Mouse (Mus musculus) R1 (cell line): Measurements from ENCODE around the gene Rapgef1.

Experiments used
- DNase-seq: peaks from one replicate; pipeline ENCODE4 v3.0.0-alpha.2; 2018; ENCODE audit warnings: low read depth, low spot score

Gene Rapgef1

DNA sequence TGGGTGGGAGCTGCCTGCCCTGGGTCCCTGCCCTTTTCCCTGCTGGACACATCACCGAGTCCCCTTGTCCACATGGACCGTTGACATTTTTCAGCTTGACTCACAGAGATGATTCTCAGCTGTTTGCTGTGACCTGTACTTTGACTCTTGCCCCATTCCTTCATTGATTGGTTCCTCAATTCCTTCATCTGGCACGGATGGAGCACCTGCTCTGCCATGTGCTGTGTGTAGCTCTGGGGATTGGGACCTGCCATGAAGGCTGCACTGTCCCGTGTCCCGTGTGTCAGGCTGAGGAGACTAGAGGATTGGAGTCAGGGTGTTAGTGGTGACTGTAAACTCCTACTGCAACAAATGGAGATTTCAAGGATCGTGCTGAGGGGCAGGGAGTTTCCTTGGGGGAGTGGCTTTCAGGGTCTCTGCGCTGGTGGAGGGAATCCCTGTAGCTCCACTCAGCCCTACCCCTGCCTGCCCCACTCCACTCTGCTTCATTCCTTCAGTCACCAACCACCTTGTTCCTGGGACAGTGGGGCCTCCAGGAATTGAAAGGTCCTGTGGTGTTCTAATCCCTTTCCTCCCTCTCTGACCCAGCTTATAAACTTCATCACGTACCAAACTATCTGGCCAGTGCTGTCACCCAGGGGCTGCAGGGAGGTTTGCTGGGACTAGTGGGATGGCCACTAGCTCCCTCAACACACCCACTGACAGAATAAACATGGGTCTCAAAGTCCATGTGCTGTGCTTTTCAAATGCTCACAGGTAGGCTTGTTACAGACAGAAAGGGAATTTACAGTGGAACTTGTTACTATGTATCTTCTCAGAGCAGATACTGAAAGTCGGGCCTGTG lies 3.9 kb downstream of the Rapgef1 start:
- no peak for DNase-seq

DNA sequence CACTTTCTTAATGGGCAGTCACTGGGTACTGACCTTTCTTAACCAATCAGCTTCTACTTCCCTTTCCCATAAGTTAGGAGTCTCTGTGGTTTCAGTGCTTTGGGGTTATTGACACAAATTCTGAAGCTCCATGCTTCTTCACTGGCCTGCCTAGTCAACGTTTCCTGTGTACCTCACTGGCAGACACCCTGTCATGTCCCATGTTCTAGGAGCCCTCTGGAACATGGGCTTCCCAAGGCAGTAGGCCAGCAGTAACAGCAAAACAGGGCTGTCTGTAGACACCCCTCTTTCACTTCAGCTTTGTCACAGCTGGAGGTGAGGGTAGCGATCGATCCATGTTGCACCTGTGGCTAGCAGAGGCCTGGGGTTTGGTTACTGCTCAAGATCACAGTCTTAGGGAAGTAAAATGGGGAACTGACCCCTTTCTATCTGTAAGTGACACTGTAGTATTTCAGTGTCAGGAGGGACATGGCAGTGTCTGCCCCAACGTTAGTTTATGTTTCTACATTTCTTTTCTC lies 4.6 kb downstream of the Rapgef1 start:
- DNase-seq = no peak

DNA sequence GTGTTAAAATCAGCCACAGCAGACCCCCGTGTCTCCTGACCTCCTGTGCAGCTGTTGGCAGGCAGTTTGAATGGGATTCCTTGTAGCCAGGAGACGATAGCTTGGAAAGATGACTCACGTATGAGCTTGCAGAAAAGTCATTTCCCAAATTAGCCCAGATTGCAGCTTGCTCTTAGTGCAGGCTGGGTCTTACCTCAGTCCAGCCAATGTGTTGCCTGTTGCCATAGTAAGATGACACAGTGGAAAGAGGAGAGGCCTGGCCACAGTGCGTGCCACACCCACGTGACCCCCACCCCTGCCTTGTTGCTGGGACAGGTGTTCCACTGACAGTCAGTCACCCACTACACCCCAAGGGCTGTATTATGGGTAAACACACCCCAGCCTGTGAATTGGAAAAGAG lies 5.2 kb downstream of the Rapgef1 start:
- no peak for DNase-seq

DNA sequence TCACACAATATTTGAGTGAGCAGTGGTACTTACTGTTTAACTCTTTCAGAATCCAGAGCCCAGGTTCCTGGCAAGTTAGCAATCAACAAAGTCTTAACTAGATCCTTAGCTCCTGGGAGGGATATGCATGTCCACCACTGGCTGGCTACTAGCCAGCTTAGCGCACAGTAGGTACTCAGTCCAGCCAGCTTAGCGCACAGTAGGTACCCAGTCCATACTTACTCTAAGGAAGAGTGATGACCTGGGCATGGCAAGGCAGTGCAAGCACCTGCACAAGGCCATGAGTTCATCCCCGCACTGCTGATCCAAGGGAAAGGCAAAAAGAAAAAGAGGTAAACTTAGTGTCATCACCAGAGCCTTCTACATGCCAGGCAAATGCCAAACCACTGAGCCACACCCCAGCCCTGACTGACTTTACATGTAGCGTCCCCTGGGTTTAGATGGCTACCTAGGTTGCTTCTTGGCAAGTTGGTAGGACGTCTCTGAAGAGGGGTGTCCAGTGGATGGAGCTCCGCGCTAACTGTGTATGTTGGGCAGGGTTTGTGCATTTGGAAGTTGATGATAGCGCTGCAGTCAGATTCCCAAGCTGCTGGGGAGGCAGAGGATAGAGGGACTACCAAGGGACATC lies 6.2 kb downstream of the Rapgef1 start:
- no peak for DNase-seq

DNA sequence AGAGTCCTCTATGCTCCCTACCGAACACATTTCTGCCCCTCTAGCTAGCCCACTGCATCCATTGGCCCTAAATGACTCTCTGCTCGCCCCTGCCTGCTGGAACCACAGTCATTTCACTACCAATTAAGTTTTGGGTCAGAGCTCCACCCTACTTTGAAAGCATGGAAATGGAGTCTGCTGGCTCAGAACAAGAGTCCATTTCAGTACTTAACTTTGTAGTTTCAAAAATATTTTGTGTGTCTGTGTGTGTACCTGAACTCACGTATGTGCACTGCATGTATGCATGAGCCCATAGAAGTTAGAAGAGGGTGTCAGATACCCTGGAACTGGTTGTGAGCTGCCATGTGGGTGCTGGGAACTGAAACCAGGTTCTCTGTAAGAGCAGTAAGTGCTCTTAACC lies 7.8 kb downstream of the Rapgef1 start:
- DNase-seq = no peak

DNA sequence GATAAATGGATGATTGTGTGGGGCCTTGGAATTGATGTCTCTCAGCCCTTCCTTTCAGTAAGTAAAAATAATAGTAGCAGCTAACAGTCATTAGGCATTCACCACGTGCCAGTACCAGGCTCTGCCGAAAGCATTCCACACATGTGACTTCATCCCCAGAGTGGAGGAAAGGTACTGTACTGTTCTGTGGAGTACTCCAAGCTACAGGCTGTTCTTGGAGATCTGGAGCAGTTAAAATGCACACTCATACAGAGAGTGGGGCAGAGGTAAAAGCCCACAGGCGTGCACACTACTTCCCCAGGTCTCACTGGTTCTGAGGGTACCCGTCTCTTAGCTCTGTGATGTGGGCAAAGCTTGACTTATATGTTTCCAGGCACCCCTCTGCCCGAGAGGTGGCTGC lies 8.7 kb downstream of the Rapgef1 start:
- no peak for DNase-seq

DNA sequence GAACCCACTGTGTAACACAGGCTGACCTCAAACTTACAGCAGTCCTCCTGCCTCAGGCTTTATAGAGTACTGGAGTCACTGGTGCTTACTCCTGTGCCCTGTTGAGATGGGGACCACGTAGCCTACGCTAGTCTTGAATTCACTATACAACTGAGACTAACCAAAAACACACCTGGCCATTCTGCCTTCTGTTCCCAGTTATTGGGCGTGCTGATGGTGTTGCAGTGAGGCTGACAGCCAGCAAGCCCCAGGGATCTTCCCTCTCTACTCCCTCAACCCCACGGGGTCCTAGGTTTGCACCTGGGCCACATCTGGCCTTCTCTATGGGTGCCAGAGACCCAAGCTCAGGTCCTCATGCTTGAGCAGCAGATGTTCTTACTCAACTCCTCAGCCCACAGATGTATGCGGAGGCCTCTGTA lies 9.3 kb downstream of the Rapgef1 start:
- no peak for DNase-seq

DNA sequence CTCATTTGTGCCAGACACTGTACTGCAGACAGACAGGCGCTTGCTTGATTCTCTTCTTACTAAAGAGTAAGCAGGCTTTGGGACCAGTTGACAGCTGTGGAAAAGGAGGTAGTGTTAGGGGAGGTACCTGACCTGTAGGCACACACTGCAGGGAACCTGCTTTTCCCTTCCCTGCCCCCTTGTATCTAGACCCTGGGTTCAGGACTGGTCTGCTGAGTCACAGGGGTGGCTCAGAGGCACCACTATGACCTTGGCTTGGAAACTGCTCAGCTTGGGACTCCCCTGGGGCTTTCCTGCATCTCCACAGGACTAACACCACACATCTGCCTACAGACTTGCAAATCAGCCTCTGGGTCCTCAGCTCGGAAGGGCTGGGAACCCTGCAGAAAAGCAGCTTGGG lies 9.8 kb downstream of the Rapgef1 start:
- peak; percentile 98 for DNase-seq

DNA sequence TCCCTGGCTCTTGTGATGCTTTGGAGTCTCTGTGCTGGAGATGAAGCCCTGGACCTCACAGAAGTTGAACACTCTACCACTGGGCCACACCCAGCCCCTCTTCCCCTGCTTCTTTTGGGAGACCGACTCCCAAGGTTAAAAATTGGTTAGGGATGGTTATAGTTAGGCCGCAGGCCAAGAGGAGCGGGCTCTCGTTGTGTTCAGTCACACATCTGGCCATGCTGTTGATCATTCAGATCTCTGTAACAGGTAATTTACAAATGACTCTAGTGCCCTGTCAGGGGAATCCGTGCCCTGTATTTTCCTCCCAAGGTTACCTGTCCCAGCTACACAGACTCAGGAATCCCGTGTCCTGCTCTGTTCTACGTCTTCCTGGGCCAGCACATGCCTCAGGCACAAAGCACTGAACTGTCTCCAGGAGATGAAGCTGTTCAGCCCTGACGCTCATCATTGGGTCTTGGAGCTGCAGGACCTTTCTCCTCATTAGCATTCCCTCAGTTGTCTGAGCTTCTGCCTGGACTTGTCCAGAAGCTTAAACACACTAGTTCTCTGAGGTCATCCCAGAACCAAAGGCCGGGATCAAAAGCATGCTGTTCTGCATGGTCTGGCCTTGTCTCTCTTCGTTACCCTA lies 10.7 kb downstream of the Rapgef1 start:
- DNase-seq = peak; percentile 67

DNA sequence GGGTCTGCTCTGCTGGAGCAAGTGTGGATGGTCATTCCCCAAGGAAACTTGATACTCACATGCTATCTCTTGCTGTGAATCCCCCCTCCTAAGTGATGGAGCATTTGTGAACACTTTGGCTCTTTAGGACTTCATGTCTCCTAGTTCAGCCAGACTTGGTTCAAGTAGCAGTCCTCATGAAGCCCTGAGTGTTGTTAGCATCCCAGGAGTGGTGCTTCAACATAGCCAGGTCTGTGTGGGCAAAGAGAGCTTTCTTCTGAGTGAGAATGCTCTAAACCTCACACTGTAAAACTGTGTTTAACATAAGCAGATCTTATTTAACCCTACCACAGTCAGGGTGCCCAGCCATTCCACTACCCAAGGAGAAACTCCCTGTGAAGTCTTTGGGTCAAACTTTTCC lies 11.5 kb downstream of the Rapgef1 start:
- DNase-seq = no peak

DNA sequence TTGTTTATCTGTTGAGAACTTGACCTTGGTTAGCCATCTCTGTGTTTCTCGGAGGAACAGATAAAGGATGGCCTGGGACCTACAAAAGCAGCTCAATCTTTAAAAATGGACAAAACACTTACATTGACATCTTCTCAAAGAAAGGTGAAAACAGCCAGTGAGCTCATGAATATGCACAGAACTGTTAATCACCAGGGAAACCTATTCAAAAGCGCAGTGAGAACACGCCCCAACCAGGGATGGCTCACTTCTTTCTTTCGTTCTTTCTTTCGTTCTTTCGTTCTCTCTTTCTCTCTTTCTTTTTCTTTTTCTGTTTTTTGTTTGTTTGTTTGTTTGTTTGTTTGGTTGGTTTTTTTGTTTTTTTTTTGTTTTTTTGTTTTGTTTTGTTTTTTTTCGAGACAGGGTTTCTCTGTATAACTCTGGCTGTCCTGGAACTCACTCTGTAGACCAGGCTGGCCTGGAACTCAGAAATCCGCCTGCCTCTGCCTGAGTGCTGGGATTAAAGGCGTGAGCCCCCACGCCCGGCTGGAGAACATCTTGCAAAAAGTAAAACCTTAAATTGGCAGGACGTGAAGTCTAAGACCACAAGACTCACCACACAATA lies 12.1 kb downstream of the Rapgef1 start:
- peak; percentile 85 for DNase-seq

DNA sequence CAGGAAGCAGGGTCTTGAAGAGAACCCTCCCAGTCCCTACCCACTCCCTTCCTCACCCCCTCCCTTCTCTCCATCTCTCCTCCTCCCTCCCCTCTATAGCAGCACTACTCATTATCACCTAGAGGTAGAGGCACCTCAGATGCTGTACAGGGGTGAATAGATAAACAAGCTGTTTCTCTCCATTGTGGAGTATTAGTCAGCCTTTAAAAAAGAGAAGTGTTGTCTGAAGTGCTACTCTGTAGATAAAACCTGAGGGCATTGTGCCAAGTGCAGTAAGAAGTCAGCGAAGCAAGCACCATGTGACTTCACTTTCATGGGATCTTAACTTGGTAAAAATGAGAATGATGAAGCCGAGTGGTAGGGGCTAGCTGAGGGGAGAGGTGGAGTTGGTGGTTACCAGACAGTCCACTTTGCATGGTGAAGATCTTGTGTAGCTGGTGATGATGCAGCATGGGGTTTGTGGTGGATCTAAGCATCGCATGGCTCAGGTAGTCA lies 12.7 kb downstream of the Rapgef1 start:
- peak; percentile 69 for DNase-seq

DNA sequence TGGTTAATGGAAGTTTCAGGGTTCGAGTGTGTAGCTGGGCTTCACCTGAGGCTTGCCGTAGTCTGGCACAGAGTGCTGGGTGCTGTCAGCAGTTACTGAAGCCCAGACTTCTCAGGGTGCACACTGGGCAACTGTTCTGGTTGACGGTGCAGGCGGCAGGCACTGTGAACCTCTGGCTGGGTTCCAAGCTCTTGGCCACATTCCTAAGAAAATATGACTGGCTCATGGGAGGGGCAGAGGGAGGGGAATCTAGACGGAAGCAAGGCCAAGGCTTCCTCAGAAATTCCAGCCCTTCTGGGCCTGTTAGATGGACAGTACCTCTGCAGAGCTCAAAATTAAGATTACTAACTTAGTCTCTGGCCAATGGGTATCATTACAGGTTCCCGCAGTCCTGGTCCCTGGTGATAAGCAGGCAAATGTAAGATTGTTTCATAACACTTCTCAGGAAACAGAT lies 13.6 kb downstream of the Rapgef1 start:
- DNase-seq = peak; percentile 79

DNA sequence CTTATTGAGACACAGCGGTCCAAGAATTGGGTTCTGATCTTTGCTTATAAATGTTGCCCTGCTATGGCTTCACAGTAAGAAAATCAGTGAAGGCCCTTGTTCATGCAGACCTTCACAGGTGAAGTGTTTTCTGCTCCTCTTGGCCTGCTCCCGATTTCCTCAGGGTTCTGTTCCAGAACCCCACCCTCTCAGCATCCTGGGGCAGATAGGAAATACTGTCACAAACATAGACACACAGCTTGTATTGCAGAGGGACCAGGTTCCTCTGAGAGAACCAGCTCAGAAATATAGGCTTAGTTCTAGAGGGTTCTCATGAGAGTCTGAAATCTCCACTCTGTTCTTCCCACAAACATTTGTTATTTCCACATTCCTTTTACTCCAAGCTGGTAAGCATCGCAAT lies 14.3 kb downstream of the Rapgef1 start:
- DNase-seq = no peak

DNA sequence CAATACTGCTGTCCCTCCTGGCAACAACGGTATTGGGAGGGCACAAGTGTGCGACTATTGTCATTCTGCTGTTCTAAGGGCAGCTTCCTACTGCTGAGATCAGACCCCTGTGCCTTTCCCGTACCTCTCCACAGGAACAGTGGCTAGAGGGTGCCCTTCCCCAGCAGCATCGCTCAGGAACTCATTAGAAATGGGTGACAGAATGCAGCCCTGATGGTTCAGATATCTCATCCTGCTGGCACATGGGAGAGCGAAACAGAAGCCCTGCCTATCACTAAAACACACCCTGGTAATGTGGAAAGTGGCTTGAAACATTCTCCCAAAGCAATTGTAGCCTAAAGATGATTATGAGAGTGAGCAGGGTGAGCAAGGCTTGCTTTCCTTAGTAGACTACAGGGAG lies 15.0 kb downstream of the Rapgef1 start:
- DNase-seq = no peak

DNA sequence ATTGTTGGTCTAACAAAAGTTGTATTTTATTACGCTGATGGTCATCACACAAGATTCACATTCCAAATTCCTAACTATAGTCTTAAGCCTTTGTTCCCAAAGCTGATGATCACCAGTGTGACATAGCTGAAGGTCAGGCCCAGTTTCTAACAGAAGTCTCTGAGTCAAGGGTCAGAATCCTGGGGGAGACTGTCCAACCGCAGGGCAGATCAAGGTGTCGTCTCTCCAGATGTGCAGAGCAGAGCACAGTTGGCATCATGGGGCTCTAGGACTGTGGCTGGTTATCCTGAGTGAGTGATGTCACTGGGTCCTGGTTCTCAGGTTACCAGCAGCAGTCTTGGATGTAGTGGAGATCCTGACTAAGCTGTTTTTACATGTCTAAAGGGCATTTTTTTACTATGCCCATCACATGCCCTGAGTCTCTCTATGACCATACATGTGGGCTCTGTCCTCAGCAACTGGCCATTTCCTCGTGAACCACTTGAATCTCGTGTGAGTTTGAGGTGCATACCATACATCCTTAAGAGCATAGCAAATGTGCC lies 16.5 kb downstream of the Rapgef1 start:
- peak; percentile 58 for DNase-seq

DNA sequence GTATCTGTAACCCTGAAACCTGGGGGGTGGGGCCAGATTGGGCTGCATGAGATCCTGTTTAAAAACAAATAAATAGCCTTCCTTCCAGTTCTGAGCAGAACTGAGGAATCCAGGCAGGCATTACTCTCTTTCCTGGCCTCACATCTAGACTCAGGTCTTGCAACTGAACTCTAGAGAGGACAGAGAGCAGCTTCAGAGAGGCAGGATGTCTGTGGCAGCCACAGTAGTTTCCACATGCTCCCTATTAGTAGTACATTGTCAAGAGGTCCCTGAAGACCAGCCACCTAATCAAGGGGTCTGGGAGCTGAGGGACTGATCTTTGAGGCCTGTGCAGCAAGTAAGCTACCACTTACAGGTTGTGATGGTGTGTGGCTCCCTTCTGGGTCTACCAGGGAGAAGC lies 18.0 kb downstream of the Rapgef1 start:
- DNase-seq = no peak

DNA sequence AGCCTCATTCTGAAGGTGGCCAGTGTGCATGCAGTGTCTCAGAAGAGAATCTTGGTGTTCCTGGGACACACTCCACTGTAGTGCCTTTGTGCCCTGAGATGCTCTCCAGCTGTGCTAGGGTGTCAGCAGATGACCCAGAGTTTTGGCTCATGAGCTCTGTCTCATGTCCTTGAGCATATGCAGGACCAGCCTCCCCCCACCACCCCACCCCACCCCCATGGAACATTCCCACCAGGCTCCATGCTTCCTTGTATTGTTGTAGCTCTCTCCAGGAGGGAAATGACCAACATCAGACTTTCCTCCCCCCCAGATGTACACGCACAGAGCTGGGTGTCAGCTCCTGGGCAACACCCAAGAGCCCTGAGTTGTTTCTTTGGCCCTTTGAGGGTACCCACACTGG lies 19.9 kb downstream of the Rapgef1 start:
- no peak for DNase-seq

DNA sequence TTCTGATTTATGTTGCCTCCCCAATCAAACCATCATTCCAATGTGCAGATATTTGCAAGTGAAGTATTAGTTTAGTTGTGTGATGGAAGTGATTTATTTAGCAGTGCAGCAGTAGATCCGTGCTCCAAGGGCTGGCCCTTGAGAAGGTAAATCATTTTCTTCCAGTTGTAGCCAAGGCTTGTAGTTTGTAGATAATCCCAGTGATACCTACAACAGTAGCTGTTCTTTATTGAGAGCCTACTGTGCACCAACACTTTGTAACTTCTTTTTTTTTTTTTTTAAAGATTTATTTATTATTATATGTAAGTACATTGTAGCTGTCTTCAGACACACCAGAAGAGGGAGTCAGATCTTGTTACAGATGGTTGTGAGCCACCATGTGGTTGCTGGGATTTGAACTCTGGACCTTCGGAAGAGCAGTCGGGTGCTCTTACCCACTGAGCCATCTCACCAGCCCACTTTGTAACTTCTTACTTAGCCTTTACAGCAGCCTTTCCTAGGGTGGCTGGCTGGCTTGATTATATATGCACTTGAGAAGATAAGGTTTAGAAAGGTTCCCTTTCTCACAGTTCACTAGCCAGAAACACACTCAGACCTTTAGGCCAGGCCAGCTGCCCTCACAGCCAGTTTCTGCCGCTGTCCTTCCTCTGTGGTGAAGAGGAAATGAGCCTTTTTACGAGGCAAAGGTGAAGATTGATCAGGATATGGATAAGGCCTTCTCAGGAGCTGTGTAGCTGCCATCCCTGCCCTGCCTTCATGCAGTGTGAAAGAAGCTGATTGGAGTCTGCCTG lies 20.6 kb downstream of the Rapgef1 start:
- no peak for DNase-seq

DNA sequence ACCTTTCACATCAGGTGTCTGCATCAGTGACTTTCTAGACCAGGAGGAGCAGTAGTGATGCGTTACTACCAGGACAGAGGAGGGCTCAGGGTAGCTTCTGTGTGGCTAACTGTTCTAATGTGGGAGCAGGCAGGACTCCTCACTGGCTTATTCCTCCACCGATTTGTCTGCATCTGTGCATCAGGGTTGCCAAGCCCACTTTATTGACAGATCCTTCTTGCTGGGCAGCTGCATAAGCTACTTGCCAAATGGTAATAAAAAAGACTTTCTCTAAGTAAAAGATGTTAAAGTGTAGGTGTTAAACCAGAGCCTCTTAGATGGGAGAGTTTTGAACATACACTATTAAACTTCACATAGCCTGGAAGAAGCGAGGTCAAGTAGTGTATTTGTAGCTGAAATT lies 22.2 kb downstream of the Rapgef1 start:
- DNase-seq = no peak

DNA sequence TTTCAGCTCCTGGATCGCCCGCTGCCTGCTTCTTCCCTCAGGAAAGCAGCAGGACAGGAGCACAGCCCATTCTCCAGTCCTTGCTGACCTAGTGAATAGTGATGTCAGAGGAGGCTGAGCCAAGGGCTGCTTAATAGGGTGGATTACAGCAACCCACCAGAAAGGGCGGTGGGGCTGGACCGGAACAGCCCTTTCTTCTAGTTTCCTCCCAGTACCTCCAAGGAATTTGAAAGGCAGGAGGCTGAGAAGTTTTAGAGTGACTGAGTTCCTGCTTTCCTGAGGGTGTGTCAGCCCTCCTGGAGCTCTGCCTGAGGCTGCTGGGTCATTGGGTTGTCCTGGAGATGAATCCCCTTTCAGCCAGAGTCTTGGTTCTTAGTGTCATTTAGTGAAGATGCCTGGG lies 23.9 kb downstream of the Rapgef1 start:
- peak; percentile 99 for DNase-seq
